Mouse (Mus musculus) lung, adult 2 months (tissue): ENCODE measurements at regions not wholly inside any gene's neighbourhood (a gene's known extent, or its start where the extent isn't known, plus 50 kb on each side); places are given as distances from the start of the nearest gene placed in this dataset.

Source experiments
- CTCF ChIP-seq: fragments of 200-500 bp; IDR thresholded peaks from 2 replicates; pipeline ENCODE4 v1.5.1; 2011; ENCODE audit warnings: mild to moderate bottlenecking, low read length, control low read depth; ENCODE audit not compliant: insufficient read depth
- POLR2A ChIP-seq: fragments of 200-500 bp; IDR thresholded peaks from 2 replicates; pipeline ENCODE4 v1.6.1; 2011; ENCODE audit warnings: low read depth, mild to moderate bottlenecking, control low read depth, low read length, borderline replicate concordance; ENCODE audit errors: extremely low read depth

GRCm38 (mm10) chr3:51131341-51131740 is 92.9 kb upstream of the Noct start:
- TF ChIP-seq CTCF (no peak), POLR2A (no peak)
